Mouse (Mus musculus): ENCODE results near the gene Set.
"Not testable (repeated sequence)": the region's sequence is repeated elsewhere in the genome, so short reads cannot be mapped to it uniquely, and the experiment has no call there.

Gene Set

DNA sequence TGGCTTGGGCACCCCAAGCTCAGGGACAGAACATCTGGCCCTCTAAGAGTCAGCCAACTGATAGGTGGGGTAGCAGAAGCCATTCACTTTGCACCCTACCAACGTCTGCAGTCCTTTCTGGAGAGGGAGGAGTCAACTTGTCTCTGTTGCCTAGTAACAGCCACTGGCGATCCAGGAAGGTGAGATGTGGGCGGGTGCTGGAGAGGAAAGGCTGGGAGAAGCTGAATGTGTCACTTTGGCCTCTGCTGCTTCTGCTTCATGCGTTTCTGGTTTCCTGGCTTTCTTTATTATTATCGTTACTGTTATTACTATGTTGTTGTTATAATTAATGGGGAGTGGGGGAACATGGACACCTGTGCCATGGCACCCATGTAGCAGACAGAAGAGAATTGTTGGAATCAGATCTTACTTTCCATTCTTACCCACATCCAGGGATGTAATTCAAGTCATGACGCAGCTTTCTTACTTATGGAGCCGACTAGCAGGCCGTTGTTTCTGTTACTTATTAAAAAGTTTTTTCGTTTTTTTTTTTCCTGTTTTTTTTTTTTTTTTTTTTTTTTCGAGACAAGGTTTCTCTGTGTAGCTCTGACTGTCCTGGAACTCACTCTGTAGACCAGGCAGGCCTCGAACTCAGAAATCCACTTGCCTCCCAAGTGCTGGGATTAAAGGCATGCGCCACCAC lies at the start of gene Set:
Gene Set, plus strand, starts transcription at position 156 of the 682 bp plus-strand sequence.
- DNase-seq (ENCODE audit: low read depth): peak; percentile 44

DNA sequence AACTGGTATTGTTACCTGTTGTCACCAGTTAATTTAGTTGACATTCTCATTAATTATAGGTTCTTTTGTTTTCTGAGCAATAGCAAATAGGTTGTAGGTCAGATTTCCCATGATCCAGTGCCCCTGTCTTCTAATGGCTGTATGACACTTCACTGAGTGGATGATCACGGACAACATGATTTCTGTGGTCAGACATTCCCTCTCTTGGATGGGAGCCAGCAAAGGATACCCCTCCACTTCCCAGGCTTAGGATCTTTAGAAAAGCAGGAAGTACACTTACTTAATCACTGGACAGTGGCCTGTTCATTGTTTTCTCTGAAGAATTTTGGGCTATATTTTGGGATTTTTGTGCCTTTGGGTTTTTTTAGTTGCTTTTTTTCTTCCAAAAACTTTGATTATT lies 48.1 kb upstream of the Set start:
- DNase-seq (ENCODE audit: low read depth): no peak

DNA sequence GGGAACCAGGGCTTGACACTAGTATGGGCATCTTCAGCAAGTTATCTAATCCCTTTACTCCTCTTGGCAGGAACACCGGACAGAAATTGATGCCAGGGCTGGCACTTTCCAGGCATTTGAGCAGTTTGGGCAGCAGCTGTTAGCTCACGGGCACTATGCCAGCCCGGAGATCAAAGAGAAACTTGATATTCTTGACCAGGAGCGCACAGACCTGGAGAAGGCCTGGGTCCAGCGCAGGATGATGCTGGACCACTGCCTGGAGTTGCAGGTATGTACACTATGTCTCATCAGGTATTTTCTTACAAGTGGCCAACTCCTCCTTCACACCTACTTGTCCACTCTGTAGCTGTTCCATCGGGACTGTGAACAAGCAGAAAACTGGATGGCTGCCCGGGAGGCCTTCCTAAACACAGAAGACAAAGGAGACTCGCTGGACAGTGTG lies 46.3 kb upstream of the Set start:
- DNase-seq (ENCODE audit: low read depth): no peak

DNA sequence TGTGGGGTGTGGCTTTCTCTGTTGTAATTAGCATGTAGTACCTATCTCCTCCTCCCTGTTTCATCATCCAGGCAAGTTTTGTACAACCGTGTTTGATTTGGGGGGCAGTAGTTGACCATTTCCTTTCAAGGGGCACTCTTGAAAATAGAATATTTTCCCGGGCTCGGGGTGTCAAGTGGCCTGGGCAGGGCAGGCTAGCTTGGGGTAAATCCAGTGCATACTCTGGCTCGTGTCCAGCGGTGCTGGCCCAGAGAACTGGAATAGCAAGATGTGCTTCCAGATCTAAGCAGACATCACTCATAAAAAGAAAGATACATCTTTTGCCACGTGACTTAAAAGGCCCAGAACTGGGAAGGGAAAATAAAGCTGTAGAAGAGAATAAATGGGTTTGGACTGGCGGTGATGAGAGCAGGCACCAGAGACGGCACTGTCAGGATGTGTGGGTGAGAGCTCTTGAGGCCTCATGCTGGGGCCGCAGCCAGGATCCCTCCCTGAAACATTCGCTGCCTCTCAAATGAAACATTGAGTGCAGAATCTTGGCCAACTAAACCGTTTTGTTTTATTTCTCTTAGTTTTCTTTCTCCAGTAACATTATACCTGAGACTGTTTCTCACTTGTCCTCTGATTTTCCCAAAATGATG lies 42.7 kb upstream of the Set start:
- no peak for DNase-seq (ENCODE audit: low read depth)

DNA sequence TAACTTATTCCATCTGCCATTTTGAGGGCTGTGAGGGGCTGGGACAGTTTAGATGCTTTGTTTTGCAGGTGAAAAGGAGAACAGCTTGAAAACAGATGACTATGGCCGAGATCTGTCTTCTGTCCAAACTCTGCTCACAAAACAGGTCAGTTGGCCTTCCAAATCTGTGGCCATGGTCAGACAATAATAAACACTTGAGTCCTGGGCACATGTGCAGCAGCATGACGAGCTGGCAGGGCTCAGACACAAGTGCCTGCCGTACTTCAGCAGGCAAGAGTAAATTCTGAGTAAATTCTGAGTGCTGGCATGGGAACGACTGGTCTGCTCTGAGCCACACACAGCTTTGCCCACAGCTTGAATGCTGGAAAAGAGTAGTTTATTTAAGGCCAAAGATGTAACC lies 31.7 kb upstream of the Set start:
- no peak for DNase-seq (ENCODE audit: low read depth)

DNA sequence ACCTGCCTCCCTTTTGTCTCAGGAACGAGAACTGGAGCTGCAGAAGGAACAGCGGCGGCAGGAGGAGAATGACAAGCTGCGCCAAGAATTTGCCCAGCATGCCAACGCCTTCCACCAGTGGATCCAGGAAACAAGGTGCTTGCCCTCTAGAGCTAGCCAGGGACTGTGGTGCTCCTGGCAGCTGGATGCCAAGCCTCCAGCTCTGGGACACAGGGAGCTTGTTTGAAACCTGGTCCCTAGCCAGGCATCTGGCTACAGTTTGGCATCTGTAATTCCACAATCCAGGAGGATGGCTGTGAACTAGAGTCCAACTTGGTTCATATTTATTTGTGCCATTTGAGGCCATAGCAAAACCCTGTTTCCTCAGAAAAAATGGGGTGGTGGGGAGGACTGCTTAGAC lies 30.2 kb upstream of the Set start:
- DNase-seq (ENCODE audit: low read depth): no peak

DNA sequence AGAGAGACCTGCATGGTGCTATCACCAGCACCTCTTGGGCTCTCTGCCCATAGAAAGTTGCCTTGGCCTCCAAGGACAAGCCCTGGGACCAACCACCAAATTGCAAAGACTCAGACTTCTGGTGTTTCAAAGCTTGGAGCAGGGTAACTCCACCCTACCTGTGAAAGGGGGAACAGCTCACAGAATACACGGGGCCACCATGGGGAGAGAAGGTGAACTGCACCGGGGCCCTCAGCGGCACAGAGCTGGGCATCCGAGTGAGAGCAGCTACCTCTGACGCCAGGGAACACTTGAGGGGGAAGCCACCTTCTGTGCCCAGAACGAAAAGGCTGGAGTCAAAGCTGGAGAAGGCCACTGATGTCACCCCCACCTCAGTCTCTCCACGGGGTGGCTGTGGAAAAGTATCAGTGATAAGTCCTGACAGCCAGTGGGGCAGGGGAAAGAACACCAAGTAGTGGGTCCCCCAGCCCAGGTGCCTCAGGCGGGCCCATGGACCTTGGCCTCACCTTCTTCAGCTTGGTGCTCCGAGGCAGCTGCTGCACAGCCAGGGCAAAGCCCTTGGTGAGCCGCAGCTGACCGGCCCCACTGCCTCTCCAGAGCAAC lies 24.8 kb upstream of the Set start:
- no peak for DNase-seq (ENCODE audit: low read depth)

DNA sequence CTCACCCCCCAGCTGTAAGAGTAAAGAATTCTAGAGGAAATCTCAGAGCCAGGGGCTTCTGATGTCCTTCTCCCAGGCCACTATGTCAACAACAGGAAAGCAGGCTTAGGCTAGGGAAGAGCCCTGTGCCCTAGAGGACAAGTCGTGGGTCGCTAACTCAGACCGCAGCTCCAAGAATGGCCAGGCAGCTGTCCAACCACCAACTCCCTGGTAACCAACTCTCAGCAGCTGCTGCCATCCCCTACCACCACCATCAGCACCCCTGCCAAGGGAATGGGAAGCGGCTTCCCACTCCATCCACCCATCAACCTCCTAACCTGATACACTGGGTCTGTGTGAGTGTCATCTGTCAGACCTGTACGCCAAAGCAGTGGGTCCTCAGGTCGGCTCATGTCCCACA lies 24.2 kb upstream of the Set start:
- no peak for DNase-seq (ENCODE audit: low read depth)

DNA sequence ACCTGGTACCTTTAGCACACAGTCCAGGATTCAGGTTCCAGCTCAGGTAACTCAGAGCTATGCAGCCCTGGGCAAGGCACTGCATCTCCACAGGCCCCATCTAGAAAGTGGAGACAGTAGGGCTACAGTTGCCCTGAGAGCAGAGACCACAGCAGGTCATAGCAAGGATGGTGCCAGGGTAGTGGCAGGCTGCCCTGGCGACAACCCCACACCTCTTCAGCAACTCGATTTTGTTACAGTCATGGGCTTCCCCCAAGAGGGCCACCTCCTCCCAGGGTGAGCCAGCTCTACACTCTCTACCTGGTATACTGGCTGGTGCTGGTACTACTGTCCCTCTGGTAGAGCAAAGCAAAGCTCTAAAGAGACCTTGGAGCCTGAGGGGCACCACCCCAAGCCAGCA lies 19.4 kb upstream of the Set start:
- DNase-seq (ENCODE audit: low read depth): no peak

DNA sequence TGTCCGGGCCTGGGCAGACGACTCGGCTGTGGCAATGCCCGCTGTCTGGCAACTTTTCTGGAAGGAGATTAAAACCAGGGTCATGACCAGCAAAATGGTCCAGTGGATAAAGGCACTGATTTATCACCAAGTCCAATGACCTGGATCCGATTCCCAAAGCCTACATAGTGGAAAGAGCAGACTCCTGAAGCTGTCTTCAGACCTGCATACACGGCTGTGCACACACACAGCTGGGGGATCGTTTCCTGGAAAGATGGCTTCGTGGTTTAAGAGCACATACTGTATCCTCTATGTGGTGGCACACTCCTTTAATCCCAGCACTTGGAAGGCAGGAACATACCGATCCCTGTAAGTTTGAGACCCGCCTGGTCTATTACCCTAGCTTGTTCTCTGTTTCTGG lies 18.8 kb upstream of the Set start:
- no peak for DNase-seq (ENCODE audit: low read depth)

DNA sequence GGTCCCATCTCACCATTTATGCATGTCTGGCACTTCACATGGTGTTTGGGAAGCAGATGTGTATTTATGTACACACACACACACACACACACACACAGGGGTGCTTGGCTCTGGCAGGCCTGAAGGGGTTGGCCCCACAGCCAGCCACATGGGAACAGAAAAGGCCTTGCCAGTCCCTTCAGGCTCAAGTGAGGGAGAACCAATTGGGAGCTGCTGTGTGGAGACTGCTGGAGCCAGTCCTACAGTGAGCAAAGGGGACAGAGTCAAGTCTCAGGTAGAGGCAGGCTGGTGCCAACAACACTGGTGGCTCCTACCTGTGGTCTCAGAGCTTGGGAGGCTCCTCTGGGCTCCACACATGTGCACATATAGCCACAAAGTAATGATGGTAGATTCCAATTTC lies 17.5 kb upstream of the Set start:
- no peak for DNase-seq (ENCODE audit: low read depth)

DNA sequence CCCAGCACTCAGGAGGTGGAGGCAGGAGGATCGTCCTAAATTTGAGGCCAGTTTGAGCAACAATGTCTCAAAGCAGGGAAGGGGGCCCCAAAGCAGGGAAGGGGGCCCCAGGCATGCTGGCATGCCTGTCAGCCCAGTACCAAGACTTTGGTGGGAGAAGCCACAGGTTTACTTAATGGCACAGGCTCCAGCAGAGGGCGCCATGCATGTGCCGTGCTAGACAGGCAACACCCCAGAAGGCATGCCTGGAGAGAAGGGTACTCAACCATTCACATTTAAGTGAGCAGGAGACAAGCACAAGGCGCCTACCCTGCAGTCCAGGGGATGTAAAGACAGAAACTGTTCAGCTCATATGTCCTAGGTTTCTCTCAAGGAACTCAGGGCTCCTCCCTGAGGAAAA lies 14.7 kb upstream of the Set start:
- peak; percentile 86 for DNase-seq (ENCODE audit: low read depth)

DNA sequence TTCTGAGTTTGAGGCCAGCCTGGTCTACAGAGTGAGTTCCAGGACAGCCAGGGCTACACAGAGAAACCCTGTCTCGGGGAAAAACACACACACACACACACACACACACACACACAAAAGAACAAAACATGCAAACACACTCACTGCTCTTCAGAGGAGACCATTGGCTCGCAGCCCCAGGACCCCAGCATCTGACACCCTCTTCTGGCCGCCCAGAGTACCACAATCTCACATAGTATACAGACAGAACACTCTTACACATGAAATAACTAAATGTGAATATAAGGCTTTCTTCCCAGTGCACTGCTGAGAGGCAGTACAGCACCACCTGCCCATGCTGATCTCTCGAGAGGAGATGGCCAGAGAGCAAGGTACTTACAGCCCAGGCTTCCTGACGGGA lies 12.6 kb upstream of the Set start:
- DNase-seq (ENCODE audit: low read depth): no peak

DNA sequence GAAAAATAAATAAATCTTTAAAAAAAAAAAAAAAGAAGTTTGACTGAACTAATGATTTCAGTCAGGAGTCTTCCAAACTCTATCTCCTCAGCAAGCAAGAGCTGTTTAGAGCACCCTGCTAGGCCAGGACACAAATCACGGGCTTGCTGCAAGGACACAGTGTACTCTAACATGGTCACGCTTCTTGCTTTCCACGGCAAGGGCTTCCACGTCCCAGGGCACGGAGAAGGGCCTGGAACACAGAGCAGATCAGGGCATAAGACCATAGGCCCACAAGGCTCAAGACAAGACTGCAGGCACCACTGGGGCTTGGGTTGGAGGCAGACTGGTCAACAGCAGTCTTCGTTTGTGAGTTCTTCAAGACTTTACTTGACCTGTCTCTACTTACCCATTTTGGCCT lies 10.1 kb upstream of the Set start:
- no peak for DNase-seq (ENCODE audit: low read depth)

DNA sequence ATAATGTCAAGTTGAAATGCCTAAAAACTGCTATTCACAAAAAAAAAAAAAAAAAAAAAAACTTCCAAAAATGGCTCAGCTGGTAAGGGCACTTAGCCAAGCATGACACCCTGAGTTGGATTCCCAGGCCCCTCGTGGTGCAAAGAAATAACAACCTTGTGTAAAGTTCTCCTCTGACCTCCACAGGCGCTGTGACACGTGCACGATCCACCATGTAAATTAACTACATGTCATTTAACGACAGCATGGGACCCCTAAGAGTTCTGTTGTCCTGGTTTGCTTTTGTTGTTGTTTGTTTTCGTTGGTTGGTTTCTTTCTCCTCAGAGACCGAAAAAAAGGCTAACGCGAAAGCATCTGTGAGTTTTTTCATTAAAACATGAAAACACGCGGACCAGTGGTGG lies 9.1 kb upstream of the Set start:
- DNase-seq (ENCODE audit: low read depth): no peak

DNA sequence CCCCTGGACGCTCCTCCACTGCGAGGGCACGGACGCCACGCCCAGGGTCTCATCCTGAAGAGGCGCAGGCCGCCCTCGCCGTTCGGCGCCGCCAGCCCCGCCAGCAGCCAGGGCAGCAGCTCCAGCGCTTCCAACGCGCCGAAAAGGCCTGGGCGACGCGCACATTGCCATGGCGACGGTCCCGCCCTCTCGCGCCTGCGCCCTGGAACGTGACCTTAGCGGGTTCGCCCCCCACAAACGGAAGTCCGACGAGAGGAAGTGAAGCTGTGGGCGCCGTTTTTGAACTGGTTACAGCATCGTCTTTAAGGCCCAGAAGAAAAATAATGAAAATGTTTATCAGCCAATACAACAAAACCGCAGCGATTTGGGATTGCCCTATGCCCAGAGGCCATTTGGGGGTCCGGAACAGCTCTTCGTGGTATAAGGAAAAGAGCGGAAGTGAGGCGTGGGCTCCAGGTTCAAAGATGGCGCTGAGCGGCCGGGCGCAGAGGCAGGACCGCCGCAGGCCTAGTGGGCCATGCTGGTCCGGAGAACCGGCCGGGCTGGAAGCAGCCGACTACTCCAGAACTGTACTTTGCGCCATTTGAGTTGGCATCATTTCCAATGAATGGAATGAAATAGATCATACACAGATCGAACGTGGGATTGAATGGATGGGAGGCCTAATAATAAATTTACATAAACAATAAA lies 8.3 kb upstream of the Set start, which contains the start of gene Wdr34:
Gene Wdr34, minus strand, starts transcription at position 183 of the 690 bp plus-strand sequence.
- peak; percentile 99 for DNase-seq (ENCODE audit: low read depth)

DNA sequence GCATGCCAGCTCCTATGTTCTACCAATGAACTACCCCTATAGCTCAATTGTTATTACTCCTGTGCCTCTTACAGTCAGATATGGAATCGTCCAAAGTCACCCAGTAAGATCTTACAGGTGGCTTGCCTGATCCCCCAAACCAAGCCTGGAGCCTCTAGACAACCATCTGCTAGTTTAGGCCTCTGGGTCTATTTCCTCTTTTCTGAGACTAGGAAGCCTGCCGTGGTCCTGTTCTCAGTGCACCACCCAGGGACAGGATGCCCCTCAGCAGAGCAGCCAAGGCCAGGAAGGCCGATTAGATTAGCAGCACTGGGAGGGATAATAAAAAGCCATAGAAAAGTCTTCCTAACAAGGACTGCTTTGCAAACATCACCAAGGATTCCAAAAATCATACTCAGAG lies 7.3 kb upstream of the Set start:
- DNase-seq (ENCODE audit: low read depth): no peak

DNA sequence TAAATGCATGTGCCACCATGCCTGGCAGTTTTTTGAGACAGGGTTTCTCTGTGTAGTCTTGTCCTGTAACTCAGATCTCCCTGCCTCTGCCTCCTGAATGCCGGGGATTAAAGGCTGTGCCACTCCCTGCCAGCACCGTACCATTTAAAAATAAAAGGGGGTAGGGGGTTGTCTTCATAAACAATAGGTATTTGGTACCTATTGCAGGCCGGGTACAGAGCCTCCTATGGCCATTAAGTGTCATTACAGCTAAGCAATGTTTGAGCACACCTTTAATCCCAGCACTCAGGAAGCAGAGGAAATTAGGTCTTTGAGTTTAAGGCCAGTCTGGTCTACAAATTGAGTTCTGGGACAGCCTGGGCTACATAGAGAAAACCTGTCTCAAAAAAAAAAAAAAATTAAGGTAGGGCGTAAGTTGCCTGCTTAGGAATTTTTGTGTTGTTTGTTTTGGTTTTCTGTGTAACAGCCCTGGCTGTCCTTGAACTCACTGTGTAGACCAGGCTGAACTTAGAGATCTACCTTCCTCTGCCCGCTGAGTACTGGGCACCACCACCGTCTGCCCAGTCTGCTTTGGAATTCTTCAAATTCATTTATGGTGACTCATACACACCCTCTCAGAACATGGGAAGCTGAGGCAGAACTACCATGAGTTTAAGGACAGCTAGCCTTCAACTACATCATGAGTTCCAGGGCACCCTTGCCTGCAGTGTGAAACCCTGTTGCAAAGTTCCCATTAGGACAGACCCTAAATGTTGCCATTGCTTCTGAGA lies 5.0 kb upstream of the Set start:
- DNase-seq (ENCODE audit: low read depth): peak; percentile 66

DNA sequence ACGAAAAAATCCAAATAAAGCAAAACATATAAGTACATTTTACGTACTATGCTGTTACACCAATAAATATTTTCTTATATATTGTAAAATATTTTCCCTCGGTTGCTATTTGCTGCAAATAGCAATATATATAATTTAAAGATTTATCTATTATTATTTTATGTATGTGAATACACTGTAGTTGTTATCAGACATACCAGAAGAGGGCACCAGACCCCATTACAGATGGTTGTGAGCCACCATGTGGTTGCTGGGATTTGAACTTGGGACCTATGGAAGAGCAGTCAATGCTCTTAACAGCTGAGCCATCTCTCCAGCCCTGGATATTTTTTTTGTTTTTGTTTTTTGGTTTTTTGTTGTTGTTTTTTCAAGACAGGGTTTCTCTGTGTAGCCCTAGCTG lies 1.9 kb upstream of the Set start:
- DNase-seq (ENCODE audit: low read depth): not testable (repeated sequence)

DNA sequence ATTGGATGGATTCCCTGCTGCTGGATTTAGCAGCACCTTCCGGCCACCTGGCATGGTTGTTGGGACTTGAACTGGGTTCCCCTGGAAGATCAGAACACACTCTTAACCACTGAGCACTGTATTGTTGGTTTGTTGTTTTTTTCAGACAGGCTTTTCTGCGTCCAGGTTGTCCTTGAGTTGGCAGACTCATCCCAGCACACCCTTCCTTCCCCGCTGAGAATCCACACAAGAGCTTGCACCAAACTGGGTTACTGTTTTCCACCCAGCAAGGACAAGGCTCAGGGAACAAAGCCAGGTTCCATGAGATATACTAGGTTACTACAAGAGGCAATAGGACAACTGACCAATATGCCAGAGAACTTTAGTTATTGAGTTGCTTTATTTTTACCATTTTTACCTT lies 442 bp upstream of the Set start:
- DNase-seq (ENCODE audit: low read depth): no peak

DNA sequence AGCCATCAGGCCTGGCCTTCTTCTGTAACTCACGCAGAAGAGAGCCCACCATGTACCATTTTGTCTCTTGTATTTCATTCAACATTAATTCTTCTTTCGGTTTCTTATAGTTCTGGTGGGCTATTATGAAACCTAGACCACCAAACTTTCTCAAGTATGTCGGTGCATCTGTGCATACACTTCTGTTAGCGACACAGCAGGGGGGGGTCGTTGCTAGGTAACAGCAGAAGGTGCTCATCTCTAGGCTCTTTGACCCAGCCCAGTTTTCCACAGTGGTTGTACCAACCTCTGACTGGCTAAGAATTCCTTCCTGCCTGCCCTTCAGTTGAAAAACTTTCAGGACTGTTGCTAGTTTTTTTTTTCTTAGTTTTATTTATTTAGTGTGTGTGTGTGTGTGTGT lies 1.2 kb downstream of the Set start:
- no peak for DNase-seq (ENCODE audit: low read depth)

Data from induced T-regulatory cell, adult 2 months (primary cell).